Mouse (Mus musculus) ovary, postnatal 10 days (tissue): Measurements from ENCODE around the gene Agbl1.

Experiments
- DNase-seq: peaks from one replicate; pipeline ENCODE4 v3.0.0; 2022; ENCODE audit warnings: low spot score

Agbl1 gene

GRCm38 (mm10) chr7:76392296-76392940 lies 162.7 kb downstream of the Agbl1 start:
- DNase-seq: no peak

GRCm38 (mm10) chr7:76392941-76393817 lies 163.5 kb downstream of the Agbl1 start:
- peak; percentile 21 for DNase-seq

GRCm38 (mm10) chr7:76407930-76408557 lies 178.4 kb downstream of the Agbl1 start:
- no peak for DNase-seq

GRCm38 (mm10) chr7:76409020-76409419 lies 179.3 kb downstream of the Agbl1 start:
- no peak for DNase-seq

- DNase-seq: no peak
Measured at GRCm38 (mm10) chr7:76410403-76411180, 180.9 kb downstream of the Agbl1 start.

- DNase-seq: no peak
Measured at GRCm38 (mm10) chr7:76411933-76412587, 182.4 kb downstream of the Agbl1 start.

- no peak for DNase-seq
Measured at GRCm38 (mm10) chr7:76416084-76416597, 186.5 kb downstream of the Agbl1 start.

GRCm38 (mm10) chr7:76438581-76438980 lies 208.9 kb downstream of the Agbl1 start:
- no peak for DNase-seq

GRCm38 (mm10) chr7:76438988-76439387 lies 209.3 kb downstream of the Agbl1 start:
- no peak for DNase-seq

GRCm38 (mm10) chr7:76462361-76463001 lies 232.8 kb downstream of the Agbl1 start:
- no peak for DNase-seq

- no peak for DNase-seq
Measured at GRCm38 (mm10) chr7:76466427-76466826, 236.7 kb downstream of the Agbl1 start.

GRCm38 (mm10) chr7:76474233-76474632 lies 244.5 kb downstream of the Agbl1 start:
- no peak for DNase-seq

- DNase-seq: no peak
Measured at GRCm38 (mm10) chr7:76485546-76485945, 255.9 kb downstream of the Agbl1 start.

- DNase-seq: no peak
Measured at GRCm38 (mm10) chr7:76487519-76487918, 257.8 kb downstream of the Agbl1 start.

GRCm38 (mm10) chr7:76524291-76524690 lies 294.6 kb downstream of the Agbl1 start:
- no peak for DNase-seq

GRCm38 (mm10) chr7:76546456-76546855 lies 316.8 kb downstream of the Agbl1 start:
- DNase-seq: no peak

GRCm38 (mm10) chr7:76547313-76547712 lies 317.6 kb downstream of the Agbl1 start:
- DNase-seq: no peak

GRCm38 (mm10) chr7:76551860-76552259 lies 322.2 kb downstream of the Agbl1 start:
- no peak for DNase-seq

- DNase-seq: no peak
Measured at GRCm38 (mm10) chr7:76560564-76561258, 331.0 kb downstream of the Agbl1 start.

GRCm38 (mm10) chr7:76562506-76562905 lies 332.8 kb downstream of the Agbl1 start:
- no peak for DNase-seq
